Mouse (Mus musculus) limb, embryonic 10.5 days (tissue): ENCODE measurements at regions not wholly inside any gene's neighbourhood (a gene's known extent, or its start where the extent isn't known, plus 50 kb on each side); places are given as distances from the start of the nearest gene placed in this dataset.

ENCODE experiments used
- DNase-seq: peaks from one replicate; pipeline ENCODE4 v3.0.0-alpha.2; 2017; ENCODE audit warnings: low spot score
- H3K27ac ChIP-seq: fragments of 300-500 bp; sonication (generic); 2 replicates; pipeline ENCODE4 v1.5.1; 2016; ENCODE audit warnings: mild to moderate bottlenecking
- H3K27me3 ChIP-seq: fragments of 300-500 bp; sonication (generic); 2 replicates; pipeline ENCODE4 v1.6.1; 2016; ENCODE audit warnings: low read depth, mild to moderate bottlenecking; ENCODE audit not compliant: poor library complexity, severe bottlenecking
- H3K36me3 ChIP-seq: fragments of 300-500 bp; sonication (generic); 2 replicates; pipeline ENCODE4 v1.6.1; 2016; ENCODE audit warnings: mild to moderate bottlenecking, moderate library complexity
- H3K4me1 ChIP-seq: fragments of 300-500 bp; sonication (generic); 2 replicates; pipeline ENCODE4 v1.6.1; 2016
- H3K4me3 ChIP-seq: fragments of 300-500 bp; sonication (generic); 2 replicates; pipeline ENCODE4 v1.5.1; 2016; ENCODE audit warnings: mild to moderate bottlenecking, moderate library complexity
- H3K9me3 ChIP-seq: fragments of 300-500 bp; sonication (generic); replicated peaks from 2 replicates; pipeline ENCODE4 v1.6.1; 2016; ENCODE audit warnings: mild to moderate bottlenecking
- WGBS: fragments of 180-500 bp; shearing (Covaris S2); methylation state at CpG from one replicate; pipeline ENCODE4 v1.1.7; 2016; 5-methylcytosine and 5-hydroxymethylcytosine counted together

DNA sequence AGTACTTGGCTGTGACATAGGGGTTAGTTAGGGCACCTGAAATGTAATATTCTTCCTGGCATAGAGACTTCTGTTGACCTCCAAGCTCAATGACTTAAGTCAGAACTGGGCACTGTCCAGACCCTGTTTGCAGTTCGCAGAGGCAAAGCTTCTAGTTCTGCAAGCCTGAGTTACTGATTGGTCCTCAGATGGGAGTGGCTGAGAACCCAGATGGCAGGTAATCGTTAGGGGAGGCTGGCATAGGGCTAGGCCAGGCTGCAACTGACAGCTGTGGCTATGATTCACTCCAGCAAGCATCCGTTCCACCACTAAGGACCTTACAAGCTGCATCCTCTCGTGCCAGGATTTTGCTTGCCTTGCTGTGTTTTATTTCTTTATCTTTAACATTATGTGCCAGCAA lies 139.3 kb upstream of the Klf12 start:
- WGBS, result 71% methylated on average over 4 of the region's 4 CpGs
- H3K27me3 ChIP-seq, result no peaks in the 10 kb centered on the region

DNA sequence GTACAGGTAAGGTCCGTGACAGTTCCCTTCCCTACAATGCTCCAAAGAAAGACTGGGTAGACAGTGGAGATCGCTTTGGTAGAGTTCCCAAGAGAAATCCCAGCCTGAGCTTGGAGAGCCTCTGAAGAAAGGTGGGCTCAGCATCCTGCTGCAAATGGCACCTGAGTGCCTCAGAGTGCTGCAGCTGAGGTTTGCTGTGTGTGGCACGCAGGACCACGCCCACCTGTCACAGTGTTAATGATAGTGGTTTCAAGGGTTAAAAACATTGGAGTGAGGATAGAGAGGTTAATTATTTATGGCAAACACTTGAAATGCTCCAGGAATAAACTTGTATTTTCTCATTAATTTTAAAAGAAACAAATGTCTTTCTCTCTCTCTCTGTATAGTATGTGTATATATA lies 137.2 kb upstream of the Klf12 start:
- 89% methylated on average over 4 of the region's 4 CpGs for WGBS
- Histone ChIP-seq H3K4me1 (no peaks in the 10 kb centered on the region), H3K27ac (no peak overlapping the region), H3K27me3 (no peaks in the 10 kb centered on the region), H3K36me3 (no peaks in the 10 kb centered on the region), H3K9me3 (no peaks in the 10 kb centered on the region), H3K4me3 (no peak overlapping the region)
- DNase-seq, result no peak

More for the DNA sequence above, 139.3 kb upstream of the Klf12 start:
- no peaks in the 10 kb centered on the region for H3K9me3 ChIP-seq
- no peak overlapping the region for H3K4me3 ChIP-seq
- H3K36me3 ChIP-seq, result no peaks in the 10 kb centered on the region
- no peak overlapping the region for H3K27ac ChIP-seq
- no peak for DNase-seq
- H3K4me1 ChIP-seq, result no peaks in the 10 kb centered on the region

DNA sequence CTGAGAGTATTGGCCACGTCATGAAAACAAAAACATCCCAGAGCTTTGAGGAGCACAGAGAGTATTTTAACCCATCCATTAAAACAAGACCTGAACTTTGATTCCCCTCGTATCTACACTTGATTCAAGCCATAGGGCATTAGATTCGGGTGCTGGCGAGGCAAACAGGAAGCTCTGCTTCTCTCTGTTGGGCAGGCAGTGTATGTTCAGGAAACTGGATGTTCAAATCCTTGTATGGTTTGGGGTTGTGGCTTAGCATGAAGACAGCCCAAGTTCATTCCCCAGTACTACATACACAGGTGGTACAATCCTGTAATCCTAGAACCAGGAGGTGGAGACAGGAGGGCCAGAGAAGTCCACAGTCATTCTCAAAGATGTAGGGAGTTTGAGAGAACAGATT lies 130.6 kb upstream of the Klf12 start:
- Histone ChIP-seq H3K4me3 (no peak overlapping the region), H3K27ac (no peak overlapping the region), H3K9me3 (no peaks in the 10 kb centered on the region), H3K4me1 (no peaks in the 10 kb centered on the region), H3K36me3 (no peaks in the 10 kb centered on the region), H3K27me3 (no peaks in the 10 kb centered on the region)
- 80% methylated on average over 4 of the region's 4 CpGs for whole genome bisulfite sequencing
- DNase-seq, result no peak

DNA sequence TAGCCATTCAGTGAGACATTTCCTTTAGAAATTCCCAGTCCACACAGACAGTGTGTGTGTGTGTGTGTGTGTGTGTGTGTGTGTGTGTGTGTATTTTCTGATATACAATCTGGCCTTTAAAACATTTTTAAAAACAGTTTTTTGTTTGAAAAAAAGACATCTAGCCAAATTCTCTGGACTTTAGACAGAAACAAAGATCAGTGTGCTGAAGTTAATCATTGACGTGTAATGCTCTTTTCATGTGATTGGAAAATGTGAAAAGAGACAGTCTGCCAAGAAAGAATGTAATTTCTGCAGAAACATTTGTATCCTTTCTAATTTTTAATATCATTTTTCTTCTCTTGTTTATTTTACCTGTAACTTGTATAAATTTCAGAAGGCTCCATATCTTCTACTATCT lies 127.7 kb upstream of the Klf12 start:
- 87% methylated on average over 1 of the region's 1 CpGs for WGBS
- Histone ChIP-seq H3K36me3 (no peaks in the 10 kb centered on the region), H3K4me3 (no peak overlapping the region), H3K27ac (no peak overlapping the region), H3K27me3 (no peaks in the 10 kb centered on the region), H3K4me1 (no peaks in the 10 kb centered on the region), H3K9me3 (no peaks in the 10 kb centered on the region)
- no peak for DNase-seq

DNA sequence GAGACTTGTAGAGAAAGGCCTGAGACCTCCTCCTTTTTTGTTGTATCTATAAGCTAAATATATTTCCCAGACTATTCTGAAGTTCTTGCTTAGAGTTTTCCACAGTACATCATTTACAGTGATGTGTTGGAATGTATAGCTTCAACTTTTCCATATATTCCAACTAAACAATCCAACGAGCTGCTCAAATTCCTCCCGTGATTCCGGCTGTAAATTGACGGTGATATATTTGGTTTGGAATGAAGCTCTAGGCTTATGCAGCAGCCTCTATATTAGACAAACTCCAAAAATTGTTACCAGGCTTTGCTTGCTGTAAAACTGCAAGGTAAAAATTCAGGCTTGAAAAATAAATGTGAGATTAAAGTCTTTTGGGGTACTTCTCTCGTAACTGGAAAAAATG lies 112.7 kb upstream of the Klf12 start:
- Histone ChIP-seq H3K4me1 (no peaks in the 10 kb centered on the region), H3K27ac (no peak overlapping the region), H3K4me3 (no peak overlapping the region), H3K27me3 (no peaks in the 10 kb centered on the region), H3K36me3 (no peaks in the 10 kb centered on the region), H3K9me3 (no peaks in the 10 kb centered on the region)
- DNase-seq, result no peak
- 91% methylated on average over 5 of the region's 5 CpGs for WGBS

DNA sequence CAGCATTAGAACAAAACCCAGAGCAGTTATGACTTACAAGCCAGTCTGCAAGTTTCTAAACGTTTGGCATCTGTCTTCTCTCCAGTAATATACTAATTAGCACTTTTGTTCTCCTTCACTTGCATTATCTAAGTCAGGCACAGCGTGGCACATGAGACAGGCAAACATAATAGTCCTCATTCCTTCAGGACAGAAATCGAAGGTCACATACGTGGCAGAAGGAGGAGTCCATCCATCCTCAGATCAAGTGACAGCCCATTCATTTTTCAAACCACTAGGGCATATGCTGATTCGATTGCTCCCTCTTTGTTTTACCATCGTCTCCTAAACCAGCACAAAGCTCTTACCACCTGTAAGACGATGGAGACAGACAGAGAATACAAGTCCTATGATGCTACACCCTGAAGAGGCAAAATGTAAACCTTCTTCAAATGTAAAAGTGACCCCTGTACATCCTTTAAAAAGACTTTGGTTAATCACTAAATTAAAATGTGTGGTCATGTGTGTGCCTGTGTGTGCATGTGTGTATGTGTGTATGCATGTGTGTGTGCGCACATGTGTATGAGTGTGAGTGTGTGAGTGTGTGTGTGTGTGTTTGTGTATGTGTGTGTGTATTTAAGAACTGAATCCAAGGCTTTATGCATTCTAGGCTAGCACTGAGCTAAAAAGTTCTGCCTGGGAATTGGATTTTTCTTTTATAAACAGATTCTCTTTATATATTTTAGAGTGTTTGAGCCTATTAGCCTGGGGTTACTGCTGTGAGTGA lies 90.9 kb upstream of the Klf12 start:
- WGBS, result 54% methylated on average over 8 of the region's 8 CpGs
- Histone ChIP-seq H3K9me3 (no peaks in the 10 kb centered on the region), H3K4me3 (no peak overlapping the region), H3K36me3 (no peaks in the 10 kb centered on the region), H3K4me1 (no peaks in the 10 kb centered on the region; the same call in 1 of the 2 replicates), H3K27ac (no peak overlapping the region), H3K27me3 (no peaks in the 10 kb centered on the region)
- DNase-seq, result no peak

DNA sequence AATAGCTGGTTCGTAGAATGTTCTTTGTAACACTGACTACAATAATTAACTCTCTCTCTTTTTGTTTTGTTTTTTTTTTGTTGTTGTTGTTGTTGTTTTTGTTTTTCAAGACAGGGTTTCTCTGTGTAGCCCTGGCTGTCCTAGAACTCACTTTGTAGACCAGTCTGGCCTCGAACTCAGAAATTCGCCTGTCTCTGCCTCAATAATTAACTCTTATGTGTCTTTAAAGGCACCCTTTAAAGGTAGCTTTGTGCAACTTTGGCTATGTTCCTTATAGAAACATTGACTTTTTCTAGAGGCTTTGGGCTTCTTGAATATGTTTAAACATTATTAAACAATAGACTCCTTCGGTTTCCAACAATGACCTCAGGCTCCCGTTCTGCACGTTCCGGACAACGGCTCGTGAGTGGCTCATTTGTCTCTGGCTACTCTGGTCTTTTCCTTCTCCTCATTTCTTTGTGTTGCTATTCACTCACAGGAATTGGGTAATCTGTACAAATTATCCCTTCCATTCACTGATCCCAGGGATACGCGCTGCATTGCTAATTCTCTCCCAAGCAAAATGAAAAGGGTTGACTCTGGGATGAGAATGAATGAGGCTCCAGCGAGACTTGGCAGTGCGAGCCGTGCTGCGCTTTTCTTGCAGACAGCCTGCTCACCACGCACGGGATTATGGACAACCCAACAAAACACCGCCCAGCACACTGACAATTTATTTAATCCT lies 90.2 kb upstream of the Klf12 start:
- 87% methylated on average over 18 of the region's 18 CpGs for WGBS
- no peak overlapping the region for H3K4me3 ChIP-seq
- H3K4me1 ChIP-seq, result no peaks in the 10 kb centered on the region; the same call in 1 of the 2 replicates
- H3K27ac ChIP-seq, result no peak overlapping the region
- DNase-seq, result no peak
- no peaks in the 10 kb centered on the region for H3K27me3 ChIP-seq
- no peaks in the 10 kb centered on the region for H3K9me3 ChIP-seq
- H3K36me3 ChIP-seq, result no peaks in the 10 kb centered on the region

DNA sequence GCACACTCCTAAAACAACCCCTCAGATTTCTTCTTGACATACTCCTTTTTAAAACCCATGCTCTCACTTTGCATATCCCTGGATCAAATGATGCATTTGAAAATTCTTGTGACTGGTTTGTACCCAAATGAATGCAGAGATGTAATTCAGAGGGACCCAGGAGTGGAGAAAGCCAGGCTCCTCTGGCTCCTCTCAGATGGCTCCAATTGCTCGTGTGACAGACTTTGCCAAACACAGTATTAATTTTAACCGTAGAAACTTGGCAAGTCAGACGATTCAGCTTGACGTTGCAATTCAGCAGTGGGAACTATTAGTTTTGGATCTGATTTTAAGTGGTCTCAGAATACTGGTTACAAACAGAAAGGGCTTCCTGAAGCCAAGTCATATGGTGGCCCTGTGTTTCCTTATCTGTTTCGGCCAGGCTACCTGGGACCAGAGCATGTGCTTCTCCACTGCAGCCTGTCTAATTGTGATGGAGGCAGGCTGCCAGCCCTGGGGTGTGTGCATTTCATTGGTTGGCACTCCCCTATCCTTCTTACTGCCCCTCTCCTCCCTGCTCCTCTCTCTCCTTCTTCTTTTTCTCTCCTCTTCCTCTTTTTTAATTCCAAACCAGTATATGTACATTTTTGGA lies 81.9 kb upstream of the Klf12 start:
- H3K36me3 ChIP-seq, result no peaks in the 10 kb centered on the region
- H3K9me3 ChIP-seq, result no peaks in the 10 kb centered on the region
- 83% methylated on average over 5 of the region's 5 CpGs for WGBS
- peaks cover 24% of the 10 kb centered on the region for H3K4me1 ChIP-seq
- DNase-seq, result no peak
- H3K27ac ChIP-seq, result no peak overlapping the region
- H3K27me3 ChIP-seq, result no peaks in the 10 kb centered on the region
- H3K4me3 ChIP-seq, result no peak overlapping the region

DNA sequence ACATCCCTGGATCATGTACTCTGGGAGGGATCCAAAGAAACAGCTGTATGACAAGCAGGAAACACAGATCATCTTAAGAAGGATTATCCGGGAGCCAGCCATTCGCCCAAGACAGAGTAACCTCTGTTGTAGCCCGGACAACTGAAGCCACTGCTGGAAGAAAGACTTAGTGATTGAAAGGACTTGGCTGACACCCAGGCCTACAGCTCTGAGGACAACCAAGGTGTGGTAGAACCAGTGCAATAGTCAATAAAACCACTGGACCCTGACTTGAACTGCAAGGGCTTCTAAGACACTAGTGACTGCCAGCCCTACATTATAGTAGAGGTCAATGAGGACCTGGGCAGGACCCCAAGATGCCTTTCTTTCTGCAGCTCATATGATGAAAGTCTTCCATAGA lies 78.3 kb upstream of the Klf12 start:
- Histone ChIP-seq H3K27ac (no peak overlapping the region), H3K27me3 (no peaks in the 10 kb centered on the region), H3K9me3 (no peaks in the 10 kb centered on the region), H3K4me3 (no peak overlapping the region), H3K4me1 (peaks cover 35% of the 10 kb centered on the region), H3K36me3 (no peaks in the 10 kb centered on the region)
- 85% methylated on average over 3 of the region's 3 CpGs for WGBS
- no peak for DNase-seq

DNA sequence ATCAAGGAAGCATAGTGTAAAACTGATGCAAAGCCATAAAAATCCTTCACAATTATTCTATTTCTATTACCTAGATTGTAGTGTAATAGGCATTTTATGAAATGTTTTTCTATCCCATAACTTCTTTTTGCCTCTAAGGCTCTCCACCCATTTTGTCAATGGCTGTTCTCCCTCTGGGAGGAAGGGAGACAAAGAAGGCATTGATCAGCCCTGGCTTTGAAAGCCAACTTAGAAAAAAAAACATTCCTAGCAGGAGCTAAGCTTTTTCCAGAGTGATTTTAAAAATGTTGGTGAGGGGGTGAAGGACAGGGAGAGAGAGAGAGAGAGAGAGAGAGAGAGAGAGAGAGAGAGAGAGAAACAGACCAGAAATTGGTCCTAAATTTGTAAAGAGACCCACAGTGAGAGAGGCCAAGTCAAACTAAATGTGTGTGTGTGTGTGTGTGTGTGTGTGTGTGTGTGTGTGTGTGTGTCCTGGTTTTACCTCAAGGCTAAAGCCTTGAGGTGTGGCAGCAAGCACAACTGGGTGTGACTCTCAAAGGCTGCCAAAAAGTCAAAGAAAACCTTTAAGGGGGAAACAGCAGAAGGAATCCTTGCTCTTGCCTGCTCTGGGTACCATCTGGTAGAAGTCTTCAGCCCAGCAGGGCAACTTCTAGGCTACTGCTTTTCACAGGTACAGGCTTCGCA lies 77.0 kb upstream of the Klf12 start:
- no peaks in the 10 kb centered on the region for H3K36me3 ChIP-seq
- peaks cover 43% of the 10 kb centered on the region for H3K4me1 ChIP-seq
- WGBS, result 85% methylated on average over 1 of the region's 1 CpGs
- H3K27me3 ChIP-seq, result no peaks in the 10 kb centered on the region
- H3K4me3 ChIP-seq, result no peak overlapping the region
- peak overlapping the region; percentile 78 for H3K27ac ChIP-seq
- no peaks in the 10 kb centered on the region for H3K9me3 ChIP-seq
- no peak for DNase-seq

DNA sequence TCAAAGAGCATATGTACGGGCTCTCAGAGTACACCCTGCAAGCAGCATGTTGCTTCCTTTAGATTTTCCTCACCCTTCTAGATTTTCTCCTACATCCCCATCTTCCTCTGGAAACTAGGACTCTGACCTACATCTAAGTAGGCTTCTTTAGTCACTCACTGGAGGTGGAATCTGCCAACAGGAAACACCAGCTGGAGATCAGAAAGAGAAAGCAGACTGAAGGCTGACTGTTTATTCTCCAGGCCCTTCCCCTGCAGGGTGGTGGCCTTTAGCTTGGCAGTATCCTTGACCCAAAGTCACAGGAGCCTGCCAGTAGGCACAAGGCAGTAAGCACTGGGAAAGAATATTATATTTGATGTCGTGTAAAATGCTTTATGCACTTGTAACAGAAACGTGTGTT lies 75.4 kb upstream of the Klf12 start:
- DNase-seq, result no peak
- WGBS, result 80% methylated on average over 3 of the region's 3 CpGs
- Histone ChIP-seq H3K9me3 (no peaks in the 10 kb centered on the region), H3K4me3 (no peak overlapping the region), H3K36me3 (no peaks in the 10 kb centered on the region), H3K27me3 (no peaks in the 10 kb centered on the region), H3K4me1 (peaks cover 43% of the 10 kb centered on the region), H3K27ac (peak overlapping the region; percentile 62)

DNA sequence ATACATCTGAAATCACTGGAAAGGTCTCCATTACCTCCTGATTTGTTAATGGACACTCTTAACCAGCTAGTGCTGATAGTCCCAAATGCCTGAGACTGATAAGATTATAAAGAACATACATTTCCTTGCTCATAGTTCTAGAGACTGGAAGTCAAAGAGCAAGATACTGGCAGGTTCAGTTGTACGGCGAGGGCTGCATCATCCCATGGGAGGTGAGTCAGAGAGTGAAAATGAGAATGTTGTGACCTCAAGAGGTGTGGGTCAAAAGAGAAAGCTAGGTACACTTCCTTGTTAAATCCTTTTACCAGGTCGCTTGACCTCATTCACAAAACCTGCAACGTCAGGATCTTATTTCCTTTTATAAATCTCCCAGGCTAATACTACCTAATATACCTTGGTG lies 72.7 kb upstream of the Klf12 start:
- no peak overlapping the region for H3K4me3 ChIP-seq
- no peak for DNase-seq
- WGBS, result 61% methylated on average over 4 of the region's 4 CpGs
- peaks cover 49% of the 10 kb centered on the region for H3K4me1 ChIP-seq
- no peaks in the 10 kb centered on the region for H3K27me3 ChIP-seq
- H3K27ac ChIP-seq, result no peak overlapping the region
- no peaks in the 10 kb centered on the region for H3K36me3 ChIP-seq
- H3K9me3 ChIP-seq, result no peaks in the 10 kb centered on the region

DNA sequence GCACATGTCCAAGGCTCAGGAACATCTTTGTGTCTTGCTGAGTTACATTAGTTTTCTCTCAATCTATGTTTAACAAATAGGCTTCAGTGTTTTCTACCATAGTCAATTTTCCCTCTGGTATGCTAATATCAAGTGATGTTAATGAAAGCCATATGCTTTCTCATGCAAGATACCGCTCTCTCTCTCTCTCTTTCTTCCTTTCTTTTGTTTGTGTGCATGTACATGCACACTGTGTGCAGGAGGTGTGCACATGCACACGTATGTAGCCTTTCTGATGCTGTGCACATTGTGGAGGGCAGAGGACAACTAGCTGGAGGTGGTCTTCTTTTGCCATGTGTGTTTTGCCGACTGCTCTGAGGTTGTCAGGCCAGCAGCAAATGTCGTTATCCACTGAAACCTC lies 69.0 kb upstream of the Klf12 start:
- H3K9me3 ChIP-seq, result no peaks in the 10 kb centered on the region
- 29% methylated on average over 4 of the region's 4 CpGs for WGBS
- H3K4me3 ChIP-seq, result no peak overlapping the region
- peak overlapping the region; percentile 91 for H3K27ac ChIP-seq
- DNase-seq, result peak; percentile 52
- H3K4me1 ChIP-seq, result peaks cover 32% of the 10 kb centered on the region
- no peaks in the 10 kb centered on the region for H3K27me3 ChIP-seq
- no peaks in the 10 kb centered on the region for H3K36me3 ChIP-seq
